Mouse (Mus musculus) kidney, embryonic 14.5 days (tissue): Measurements from ENCODE around the gene Psen2. TPM values are rescaled to one million over a fixed set of nuclear protein-coding genes. Genes with fewer than 3 reads are reported as not detected.

Experiments used
- ATAC-seq: fragments of 200-750 bp; cut with Nextera tagmentation; 2 replicates; pipeline ENCODE4 v1.8.0; 2017; ENCODE audit warnings: moderate number of reproducible peaks, mild to moderate bottlenecking, moderate TSS enrichment, moderate library complexity; ENCODE audit not compliant: low FRiP score, low TSS enrichment
- H3K27ac ChIP-seq: fragments of 300-500 bp; sonication (generic); 2 replicates; pipeline ENCODE4 v1.5.1; 2014; ENCODE audit warnings: low read depth, mild to moderate bottlenecking, low read length, moderate library complexity, mixed read lengths
- H3K27me3 ChIP-seq: fragments of 300-500 bp; sonication (generic); 2 replicates; pipeline ENCODE4 v1.6.1; 2014; ENCODE audit warnings: mild to moderate bottlenecking, low read length; ENCODE audit not compliant: control insufficient read depth, insufficient read depth
- H3K36me3 ChIP-seq: fragments of 300-500 bp; sonication (generic); 2 replicates; pipeline ENCODE4 v1.6.1; 2014; ENCODE audit warnings: low read length, mixed read lengths; ENCODE audit not compliant: control insufficient read depth, insufficient read depth
- H3K4me1 ChIP-seq: fragments of 300-500 bp; sonication (generic); 2 replicates; pipeline ENCODE4 v1.6.1; 2014; ENCODE audit warnings: low read length, mixed read lengths; ENCODE audit not compliant: control insufficient read depth, insufficient read depth
- H3K4me2 ChIP-seq: fragments of 300-500 bp; sonication (generic); replicated peaks from 2 replicates; pipeline ENCODE4 v1.6.1; 2014; ENCODE audit warnings: low read depth, mild to moderate bottlenecking, low read length
- H3K4me3 ChIP-seq: fragments of 300-500 bp; sonication (generic); 2 replicates; pipeline ENCODE4 v1.5.1; 2014; ENCODE audit warnings: mild to moderate bottlenecking, low read length
- H3K9ac ChIP-seq: fragments of 300-500 bp; sonication (generic); 2 replicates; pipeline ENCODE4 v1.6.1; 2014; ENCODE audit warnings: low read depth, mild to moderate bottlenecking, low read length, moderate library complexity
- H3K9me3 ChIP-seq: fragments of 300-500 bp; sonication (generic); 2 replicates; pipeline ENCODE4 v1.6.1; 2016; ENCODE audit warnings: low read length; ENCODE audit not compliant: control insufficient read depth
- WGBS: fragments of 180-500 bp; shearing (Covaris S2); extraction: QIAGEN DNeasy Blood & Tissue Kit; methylation state at CpG from one replicate; pipeline ENCODE4 v1.1.7; 2014; 5-methylcytosine and 5-hydroxymethylcytosine counted together
- polyA plus RNA-seq: library from polyadenylated mRNA; unstranded; fragments of >200 nt; fragmentation: Nextera tagmentation; extraction: Ambion mirVana; gene quantifications from 2 replicates; pipeline ENCODE4 v1.2.1, GENCODE M21; 2014

The Psen2 gene
- polyA plus RNA-seq, 1 experiment from 2014 or later: 15.4 TPM

DNA sequence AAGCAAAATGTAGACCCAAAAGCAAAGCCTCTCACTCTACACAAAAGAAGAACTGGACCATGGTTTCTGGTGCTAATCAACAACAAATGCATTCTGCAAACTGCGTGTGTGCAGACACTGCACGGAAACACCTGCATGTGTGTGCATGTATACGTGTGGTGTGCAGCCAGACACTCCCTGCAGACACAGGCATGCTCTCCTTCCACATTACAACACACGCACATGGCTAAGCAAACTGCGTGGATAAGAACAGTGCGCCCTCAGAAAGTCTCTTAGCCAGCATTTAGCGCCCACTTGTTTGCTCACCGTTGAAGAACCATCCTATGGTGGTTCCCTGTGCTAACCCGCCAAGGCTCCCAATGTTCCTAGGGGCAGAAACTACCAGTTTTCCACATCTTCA is 69.2 kb downstream of the Psen2 start:
- Histone ChIP-seq H3K36me3 (no peaks in the 10 kb centered on the region), H3K27me3 (no peaks in the 10 kb centered on the region), H3K9me3 (no peaks in the 10 kb centered on the region), H3K27ac (no peak overlapping the region), H3K4me1 (peaks cover 5% of the 10 kb centered on the region; the same call in 1 of the 2 replicates), H3K4me3 (no peak overlapping the region), H3K4me2 (no peak overlapping the region), H3K9ac (no peak overlapping the region)
- ATAC-seq: no peak
- 89% methylated on average over 9 of the region's 9 CpGs for WGBS

DNA sequence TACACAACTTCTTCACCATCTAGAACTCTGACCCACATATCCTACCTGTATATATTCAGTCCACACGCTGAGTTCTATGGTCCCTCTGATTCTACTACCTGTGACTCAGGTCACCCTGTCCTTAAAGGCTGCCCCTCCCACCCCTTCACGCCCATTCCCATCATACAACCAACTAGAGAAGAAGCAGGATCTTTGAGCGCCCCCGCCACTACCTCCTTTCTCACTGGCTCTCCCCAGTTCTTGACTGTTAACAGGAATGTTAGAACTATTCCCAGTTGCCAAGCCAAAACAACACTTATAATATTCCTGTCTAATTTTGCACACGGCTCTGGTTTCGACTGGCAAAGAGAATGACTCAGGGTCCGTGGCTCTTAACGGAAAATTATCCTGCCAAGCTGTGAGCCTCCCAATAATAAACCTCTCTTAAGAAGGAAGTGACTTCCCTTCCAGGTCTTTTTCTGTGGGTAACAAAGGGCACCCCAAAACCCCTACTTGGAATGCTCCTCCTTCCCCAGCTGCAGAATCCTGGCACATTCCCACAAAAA is 69.8 kb downstream of the Psen2 start:
- ATAC-seq: no peak
- no peaks in the 10 kb centered on the region for H3K9me3 ChIP-seq
- no peaks in the 10 kb centered on the region for H3K27me3 ChIP-seq
- no peak overlapping the region for H3K4me3 ChIP-seq
- peaks cover 5% of the 10 kb centered on the region; the same call in 1 of the 2 replicates for H3K4me1 ChIP-seq
- H3K9ac ChIP-seq: no peak overlapping the region
- no peak overlapping the region for H3K4me2 ChIP-seq
- no peak overlapping the region for H3K27ac ChIP-seq
- 76% methylated on average over 8 of the region's 8 CpGs for WGBS
- H3K36me3 ChIP-seq: no peaks in the 10 kb centered on the region

DNA sequence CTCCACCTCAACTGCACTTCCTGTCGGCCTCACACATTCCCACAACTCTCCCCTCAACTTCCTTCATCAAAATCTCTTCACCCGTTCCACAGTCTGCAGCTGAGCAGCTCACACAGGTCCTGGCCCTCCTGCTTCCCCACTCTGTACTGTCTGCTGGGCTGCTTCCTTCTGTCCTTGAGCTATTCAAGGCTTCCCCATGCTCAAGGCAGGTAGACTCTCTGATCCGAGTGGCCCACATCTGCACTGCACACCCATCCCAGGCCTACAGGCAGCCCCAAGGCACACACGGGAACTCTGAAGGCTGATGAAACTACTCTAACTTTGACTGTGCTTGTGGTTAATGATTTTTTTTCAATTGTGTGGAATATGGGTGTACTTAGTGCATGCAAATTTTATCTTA is 70.4 kb downstream of the Psen2 start:
- peaks cover 5% of the 10 kb centered on the region; the same call in 1 of the 2 replicates for H3K4me1 ChIP-seq
- no peak overlapping the region for H3K4me3 ChIP-seq
- no peaks in the 10 kb centered on the region for H3K9me3 ChIP-seq
- no peak for ATAC-seq
- no peak overlapping the region for H3K4me2 ChIP-seq
- no peaks in the 10 kb centered on the region for H3K27me3 ChIP-seq
- no peaks in the 10 kb centered on the region for H3K36me3 ChIP-seq
- no peak overlapping the region for H3K27ac ChIP-seq
- no peak overlapping the region for H3K9ac ChIP-seq
- 51% methylated on average over 4 of the region's 4 CpGs for WGBS

DNA sequence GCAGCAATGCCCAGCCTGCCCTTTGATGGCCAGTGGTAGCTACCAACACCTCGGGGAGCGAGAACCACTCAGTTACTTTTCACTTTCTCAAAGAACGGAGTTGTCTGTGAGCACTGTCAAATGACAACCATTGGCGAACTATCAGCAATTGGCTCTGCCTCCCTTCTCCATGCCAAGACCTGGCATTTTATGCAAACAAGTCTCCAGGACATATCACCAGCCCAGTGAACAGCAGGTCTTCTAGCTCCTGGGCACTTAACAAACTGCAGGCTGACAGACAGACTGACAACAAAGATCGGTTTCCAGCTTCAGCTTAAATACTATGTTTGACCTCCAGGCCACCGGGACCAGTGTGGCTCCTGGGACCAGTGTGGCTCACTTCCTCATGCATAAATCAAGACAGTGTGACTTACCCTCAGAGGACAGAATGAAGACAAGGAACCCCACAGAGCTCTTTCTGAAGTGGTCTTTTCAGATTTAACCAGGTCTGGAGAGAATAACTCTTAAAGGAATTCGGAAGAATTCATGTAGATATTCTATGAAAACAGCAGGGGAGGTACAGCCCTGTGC is 71.5 kb downstream of the Psen2 start:
- Histone ChIP-seq H3K4me3 (no peak overlapping the region), H3K27me3 (no peaks in the 10 kb centered on the region), H3K36me3 (no peaks in the 10 kb centered on the region), H3K9ac (no peak overlapping the region), H3K4me1 (peaks cover 5% of the 10 kb centered on the region; the same call in 1 of the 2 replicates), H3K4me2 (no peak overlapping the region), H3K27ac (no peak overlapping the region), H3K9me3 (no peaks in the 10 kb centered on the region)
- 67% methylated on average over 7 of the region's 7 CpGs for WGBS
- no peak for ATAC-seq

DNA sequence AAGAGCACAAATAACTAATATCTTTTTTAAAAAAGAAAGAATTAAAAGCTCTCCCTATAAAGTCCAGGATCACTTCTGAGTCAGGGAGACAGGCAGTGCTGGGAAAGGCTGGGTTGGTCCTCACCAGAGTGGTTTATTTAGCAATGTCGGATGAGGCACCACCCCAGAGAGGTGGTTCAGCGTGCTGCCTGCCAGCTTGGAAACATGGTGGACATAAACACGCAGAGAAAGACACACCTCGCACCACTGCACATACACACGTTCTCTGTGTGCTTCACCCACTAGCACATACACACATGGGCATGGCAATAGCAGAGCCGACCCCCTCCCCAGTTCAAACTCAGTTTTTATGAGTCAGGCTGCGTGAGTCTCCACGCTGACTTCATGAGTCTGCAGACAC is 72.1 kb downstream of the Psen2 start:
- 82% methylated on average over 8 of the region's 8 CpGs for WGBS
- peaks cover 5% of the 10 kb centered on the region; the same call in 1 of the 2 replicates for H3K4me1 ChIP-seq
- H3K4me3 ChIP-seq: no peak overlapping the region
- H3K27ac ChIP-seq: no peak overlapping the region
- H3K9me3 ChIP-seq: no peaks in the 10 kb centered on the region
- H3K27me3 ChIP-seq: no peaks in the 10 kb centered on the region
- ATAC-seq: no peak
- H3K9ac ChIP-seq: no peak overlapping the region
- no peaks in the 10 kb centered on the region for H3K36me3 ChIP-seq
- H3K4me2 ChIP-seq: no peak overlapping the region

DNA sequence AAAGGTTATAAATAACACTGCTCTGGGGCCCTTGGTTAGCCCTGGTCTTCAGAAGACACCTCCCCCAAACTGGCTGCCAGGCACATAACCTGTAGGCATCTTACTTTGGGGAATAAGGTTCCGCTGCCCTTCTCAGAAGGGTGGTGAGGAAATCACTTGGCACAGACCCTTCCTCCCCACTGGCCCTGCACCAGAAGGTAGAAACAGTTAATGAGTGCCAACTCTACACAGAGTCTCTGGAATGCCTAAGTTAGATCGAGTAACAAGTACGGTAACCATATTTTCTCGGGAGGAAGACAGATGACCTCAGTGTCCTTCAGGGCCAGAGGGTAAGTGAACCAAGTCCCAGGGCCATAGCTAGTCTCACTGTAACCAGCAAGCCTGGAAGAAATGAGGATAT is 74.3 kb downstream of the Psen2 start:
- 71% methylated on average over 4 of the region's 4 CpGs for WGBS

DNA sequence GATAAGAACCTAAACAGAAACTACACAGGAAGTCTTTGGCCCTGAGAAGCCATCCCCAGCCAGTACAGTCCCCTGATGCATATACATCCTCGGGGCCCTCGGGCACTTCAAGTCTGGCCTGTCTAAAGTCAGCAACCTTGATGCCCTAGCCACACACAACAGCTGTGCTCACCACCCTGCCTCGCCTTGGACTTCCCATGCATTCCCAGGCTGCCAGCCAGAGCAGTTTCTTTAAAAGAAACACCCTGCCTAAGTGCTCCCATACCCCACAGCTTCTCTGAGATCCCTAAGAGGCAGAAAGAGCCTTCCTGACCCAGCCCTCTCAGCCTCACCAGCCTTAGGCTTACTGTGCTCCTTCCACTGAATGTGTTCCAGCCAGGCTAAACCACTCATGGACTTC is 76.9 kb downstream of the Psen2 start:
- Histone ChIP-seq H3K27ac (no peak overlapping the region), H3K9ac (no peak overlapping the region), H3K4me3 (no peak overlapping the region), H3K4me1 (no peaks in the 10 kb centered on the region), H3K36me3 (no peaks in the 10 kb centered on the region), H3K9me3 (no peaks in the 10 kb centered on the region), H3K27me3 (no peaks in the 10 kb centered on the region), H3K4me2 (no peak overlapping the region)
- 83% methylated on average over 3 of the region's 3 CpGs for WGBS
- no peak for ATAC-seq

More for the DNA sequence above, 74.3 kb downstream of the Psen2 start:
- Histone ChIP-seq H3K4me2 (no peak overlapping the region), H3K9me3 (no peaks in the 10 kb centered on the region), H3K27me3 (no peaks in the 10 kb centered on the region), H3K4me1 (no peaks in the 10 kb centered on the region), H3K4me3 (no peak overlapping the region), H3K36me3 (no peaks in the 10 kb centered on the region), H3K9ac (no peak overlapping the region), H3K27ac (no peak overlapping the region)
- no peak for ATAC-seq

DNA sequence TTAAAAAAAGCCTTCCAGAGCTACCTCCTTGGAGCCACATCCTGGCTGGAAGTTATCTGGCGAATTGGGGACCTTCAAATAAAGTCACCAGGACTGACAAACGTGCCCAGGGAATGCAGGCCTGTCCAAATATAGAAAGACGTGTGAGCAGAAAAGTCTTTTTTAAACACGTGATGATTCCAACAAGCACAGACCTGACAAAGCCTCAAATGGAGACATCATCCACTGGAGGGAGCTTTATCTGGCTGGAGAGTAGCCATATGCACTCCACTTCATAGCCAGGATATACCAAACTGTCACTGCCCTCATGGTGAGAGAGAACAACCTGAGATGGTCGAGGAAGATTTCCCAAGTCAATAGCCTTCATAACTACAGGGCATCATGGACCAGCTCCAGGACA is 77.4 kb downstream of the Psen2 start:
- WGBS: 63% methylated on average over 5 of the region's 5 CpGs
- no peak overlapping the region for H3K9ac ChIP-seq
- no peaks in the 10 kb centered on the region for H3K36me3 ChIP-seq
- no peak overlapping the region for H3K27ac ChIP-seq
- H3K4me1 ChIP-seq: no peaks in the 10 kb centered on the region
- no peak overlapping the region for H3K4me2 ChIP-seq
- no peaks in the 10 kb centered on the region for H3K9me3 ChIP-seq
- H3K27me3 ChIP-seq: no peaks in the 10 kb centered on the region
- no peak overlapping the region for H3K4me3 ChIP-seq
- ATAC-seq: no peak

DNA sequence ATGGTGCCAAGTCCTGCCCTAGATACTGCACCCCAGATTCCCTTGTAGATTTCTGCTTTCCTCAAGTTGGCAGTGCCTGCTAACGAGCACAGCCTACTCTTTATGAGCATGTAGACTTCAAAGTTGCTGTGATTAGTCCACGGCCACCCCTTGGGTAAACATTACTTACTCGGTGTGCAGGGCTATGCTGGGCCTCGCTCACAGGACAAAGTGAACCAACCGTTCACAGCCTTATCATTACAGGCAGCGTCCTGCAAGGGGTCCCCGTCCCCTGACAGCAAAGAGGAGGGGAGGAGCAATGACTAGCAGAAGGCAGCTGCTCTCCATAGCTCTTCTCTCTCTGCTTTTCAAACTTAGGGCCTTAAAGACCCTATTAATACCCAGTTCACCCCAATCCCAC is 78.5 kb downstream of the Psen2 start:
- WGBS: 33% methylated on average over 7 of the region's 7 CpGs

More for the DNA sequence above, 78.5 kb downstream of the Psen2 start:
- Histone ChIP-seq H3K4me3 (no peak overlapping the region), H3K27ac (no peak overlapping the region), H3K4me1 (no peaks in the 10 kb centered on the region), H3K27me3 (no peaks in the 10 kb centered on the region), H3K36me3 (no peaks in the 10 kb centered on the region), H3K9ac (no peak overlapping the region), H3K4me2 (no peak overlapping the region), H3K9me3 (no peaks in the 10 kb centered on the region)
- ATAC-seq: no peak
